Mouse (Mus musculus) midbrain, embryonic 14.5 days (tissue): ENCODE measurements around the gene Lrch1. TPM values are rescaled to one million over a fixed set of nuclear protein-coding genes. Genes with fewer than 3 reads are reported as not detected.

ENCODE experiments used
- ATAC-seq: fragments of 200-750 bp; cut with Nextera tagmentation; 2 replicates; pipeline ENCODE4 v1.8.0; 2017; ENCODE audit warnings: moderate number of reproducible peaks, moderate library complexity; ENCODE audit not compliant: low FRiP score, low TSS enrichment
- DNase-seq: peaks from one replicate; pipeline ENCODE4 v3.0.0-alpha.2; 2015
- H3K27ac ChIP-seq: fragments of 300-500 bp; sonication (generic); replicated peaks from 2 replicates; pipeline ENCODE4 v1.5.1; 2014; ENCODE audit warnings: mild to moderate bottlenecking, low read depth, low read length, moderate library complexity
- H3K27me3 ChIP-seq: fragments of 300-500 bp; sonication (generic); 2 replicates; pipeline ENCODE4 v1.6.1; 2014; ENCODE audit warnings: low read length, control low read depth, mixed read lengths; ENCODE audit not compliant: control insufficient read depth, insufficient read depth
- H3K36me3 ChIP-seq: fragments of 300-500 bp; sonication (generic); 2 replicates; pipeline ENCODE4 v1.6.1; 2014; ENCODE audit warnings: low read length, control low read depth; ENCODE audit not compliant: control insufficient read depth, insufficient read depth
- H3K4me1 ChIP-seq: fragments of 300-500 bp; sonication (generic); 2 replicates; pipeline ENCODE4 v1.6.1; 2014; ENCODE audit warnings: mild to moderate bottlenecking, antibody characterized with exemption, low read length, control low read depth; ENCODE audit not compliant: control insufficient read depth, insufficient read depth
- H3K4me2 ChIP-seq: fragments of 300-500 bp; sonication (generic); 2 replicates; pipeline ENCODE4 v1.6.1; 2014; ENCODE audit warnings: mild to moderate bottlenecking, low read length, moderate library complexity
- H3K4me3 ChIP-seq: fragments of 300-500 bp; sonication (generic); replicated peaks from 2 replicates; pipeline ENCODE4 v1.5.1; 2014; ENCODE audit warnings: low read depth, low read length
- H3K9ac ChIP-seq: fragments of 300-500 bp; sonication (generic); replicated peaks from 2 replicates; pipeline ENCODE4 v1.6.1; 2014; ENCODE audit warnings: mild to moderate bottlenecking, low read length, moderate library complexity
- H3K9me3 ChIP-seq: fragments of 300-500 bp; sonication (generic); 2 replicates; pipeline ENCODE4 v1.6.1; 2016; ENCODE audit warnings: low read length, control low read depth, mixed read lengths; ENCODE audit not compliant: control insufficient read depth
- WGBS: fragments of 180-500 bp; shearing (Covaris S2); extraction: QIAGEN DNeasy Blood & Tissue Kit; methylation state at CpG from one replicate; pipeline ENCODE4 v1.1.7; 2014; 5-methylcytosine and 5-hydroxymethylcytosine counted together
- polyA plus RNA-seq: library from polyadenylated mRNA; unstranded; fragments of >200 nt; fragmentation: Nextera tagmentation; extraction: Ambion mirVana; gene quantifications from 2 replicates; pipeline ENCODE4 v1.2.1, GENCODE M21; 2014

Gene Lrch1
- polyA plus RNA-seq, 1 experiment from 2014 or later: 19.4 TPM

GRCm38 (mm10) chr14:74848224-74848623 is 99.5 kb downstream of the Lrch1 start:
- WGBS: 94% methylated on average over 5 of the region's 5 CpGs
- DNase-seq: no peak

GRCm38 (mm10) chr14:74847311-74848133 is 100.2 kb downstream of the Lrch1 start:
- Histone ChIP-seq H3K4me3 (no peak overlapping the region), H3K9me3 (no peaks in the 10 kb centered on the region), H3K27me3 (no peaks in the 10 kb centered on the region), H3K4me1 (peaks cover 10% of the 10 kb centered on the region), H3K36me3 (no peaks in the 10 kb centered on the region), H3K4me2 (no peak overlapping the region), H3K9ac (no peak overlapping the region; the same call in 1 of the 2 replicates), H3K27ac (0 out of 2 replicates have a peak overlapping the region, but pooled peaks have one; percentile 52)
- DNase-seq: no peak
- ATAC-seq: no peak
- 77% methylated on average over 14 of the region's 14 CpGs for WGBS

More at GRCm38 (mm10) chr14:74848224-74848623, 99.5 kb downstream of the Lrch1 start:
- ATAC-seq: no peak
- no peak overlapping the region for H3K4me2 ChIP-seq
- H3K4me3 ChIP-seq: no peak overlapping the region
- no peaks in the 10 kb centered on the region for H3K36me3 ChIP-seq
- peaks cover 10% of the 10 kb centered on the region for H3K4me1 ChIP-seq
- H3K27me3 ChIP-seq: no peaks in the 10 kb centered on the region
- H3K27ac ChIP-seq: no peak overlapping the region
- H3K9ac ChIP-seq: no peak overlapping the region
- H3K9me3 ChIP-seq: no peaks in the 10 kb centered on the region

- H3K4me2 ChIP-seq: no peak overlapping the region
- peaks cover 4% of the 10 kb centered on the region for H3K4me1 ChIP-seq
- no peak overlapping the region for H3K4me3 ChIP-seq
- no peak overlapping the region; the same call in 1 of the 2 replicates for H3K9ac ChIP-seq
- ATAC-seq (no peak), DNase-seq (no peak)
- no peaks in the 10 kb centered on the region for H3K9me3 ChIP-seq
- 54% methylated on average over 5 of the region's 5 CpGs for WGBS
- 0 out of 2 replicates have a peak overlapping the region, but pooled peaks have one; percentile 52 for H3K27ac ChIP-seq
- no peaks in the 10 kb centered on the region for H3K27me3 ChIP-seq
- no peaks in the 10 kb centered on the region for H3K36me3 ChIP-seq
Observed at GRCm38 (mm10) chr14:74846668-74847067, 101.0 kb downstream of the Lrch1 start.

DNA sequence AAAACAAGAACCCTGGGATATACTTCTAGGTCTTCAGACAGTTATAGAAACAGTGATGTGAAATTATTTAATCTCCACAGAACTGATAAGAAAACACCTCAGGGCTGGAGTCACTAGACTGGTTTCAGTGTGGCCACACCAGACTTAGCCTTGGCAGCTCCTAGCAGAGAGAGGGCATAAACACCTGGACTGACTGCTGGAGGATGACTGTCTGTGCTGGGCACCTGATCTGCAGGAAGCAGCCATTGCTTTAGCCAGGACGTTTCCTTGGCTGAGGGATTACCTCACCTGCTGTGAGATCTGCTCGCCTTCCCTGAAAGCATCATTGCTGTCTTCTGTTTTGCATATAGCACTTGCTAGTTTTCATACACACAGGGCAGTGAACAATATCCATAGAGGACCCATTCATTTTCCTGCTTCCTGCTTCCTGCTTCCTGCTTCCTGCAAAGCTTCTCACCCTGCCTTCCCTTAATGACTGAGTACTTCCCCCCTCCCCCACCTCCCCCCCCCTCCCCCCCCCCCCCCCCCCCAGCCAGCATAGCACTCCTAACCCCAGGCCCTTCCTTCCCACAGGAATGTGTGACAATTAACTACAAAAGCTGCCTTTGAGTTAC is 101.9 kb downstream of the Lrch1 start:
- H3K4me1 ChIP-seq: peaks cover 2% of the 10 kb centered on the region; the same call in 1 of the 2 replicates
- no peak for DNase-seq
- no peaks in the 10 kb centered on the region for H3K27me3 ChIP-seq
- ATAC-seq: no peak
- H3K4me3 ChIP-seq: no peak overlapping the region
- WGBS: 34% methylated on average over 2 of the region's 2 CpGs
- H3K9me3 ChIP-seq: no peaks in the 10 kb centered on the region
- H3K27ac ChIP-seq: no peak overlapping the region
- no peak overlapping the region for H3K9ac ChIP-seq
- no peak overlapping the region for H3K4me2 ChIP-seq
- no peaks in the 10 kb centered on the region for H3K36me3 ChIP-seq

GRCm38 (mm10) chr14:74841708-74842107 is 106.0 kb downstream of the Lrch1 start:
- DNase-seq (no peak), ATAC-seq (no peak)
- Histone ChIP-seq H3K36me3 (no peaks in the 10 kb centered on the region), H3K4me3 (no peak overlapping the region), H3K4me2 (no peak overlapping the region), H3K9ac (no peak overlapping the region), H3K27ac (no peak overlapping the region), H3K9me3 (no peaks in the 10 kb centered on the region), H3K27me3 (no peaks in the 10 kb centered on the region), H3K4me1 (peaks cover 2% of the 10 kb centered on the region; the same call in 1 of the 2 replicates)
- WGBS: 85% methylated on average over 2 of the region's 2 CpGs

DNA sequence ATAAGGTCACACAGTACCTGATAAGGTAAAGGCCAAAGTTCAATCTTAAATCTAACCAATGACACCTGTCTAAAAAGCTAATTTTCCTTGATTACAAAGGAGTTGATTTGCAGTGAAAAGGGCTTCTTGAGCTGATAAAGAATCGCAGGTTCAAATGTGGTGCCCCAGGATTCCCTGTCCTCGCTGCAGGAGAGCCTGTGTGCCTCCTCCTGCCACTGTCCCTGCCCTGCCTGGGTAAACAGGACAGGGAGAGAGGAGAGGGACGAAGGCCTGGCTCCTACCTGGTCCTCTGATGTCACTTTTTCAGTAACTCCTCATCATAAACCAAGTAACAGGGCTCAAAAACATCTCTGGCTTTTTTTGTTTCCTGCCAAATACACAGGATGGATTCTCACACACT is 106.4 kb downstream of the Lrch1 start:
- 80% methylated on average over 3 of the region's 3 CpGs for WGBS
- Histone ChIP-seq H3K4me1 (peaks cover 2% of the 10 kb centered on the region; the same call in 1 of the 2 replicates), H3K9me3 (no peaks in the 10 kb centered on the region), H3K27me3 (no peaks in the 10 kb centered on the region), H3K27ac (no peak overlapping the region), H3K4me2 (no peak overlapping the region), H3K36me3 (no peaks in the 10 kb centered on the region), H3K9ac (no peak overlapping the region), H3K4me3 (no peak overlapping the region)
- ATAC-seq: no peak
- no peak for DNase-seq

DNA sequence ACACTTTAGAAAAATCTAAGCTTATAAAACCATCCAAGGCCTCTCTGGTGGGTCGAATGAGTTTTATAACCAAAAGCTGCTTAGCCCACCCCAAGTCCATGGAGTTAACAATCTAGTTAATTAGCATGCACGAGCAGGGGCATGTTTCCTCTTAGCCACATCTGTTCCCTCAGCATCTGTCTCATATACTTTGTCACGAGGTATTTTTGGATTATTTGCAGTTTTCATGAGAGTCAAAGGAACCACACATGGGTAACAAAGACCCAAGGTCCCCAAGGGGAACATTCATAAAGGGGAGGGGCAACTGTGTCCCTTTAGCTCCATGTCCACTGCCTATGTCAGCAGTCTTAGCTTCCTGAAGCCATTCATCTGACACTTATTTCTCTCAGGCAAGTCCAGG is 106.9 kb downstream of the Lrch1 start:
- no peaks in the 10 kb centered on the region for H3K27me3 ChIP-seq
- H3K4me3 ChIP-seq: no peak overlapping the region
- H3K36me3 ChIP-seq: no peaks in the 10 kb centered on the region
- H3K9ac ChIP-seq: no peak overlapping the region
- H3K4me2 ChIP-seq: no peak overlapping the region
- H3K27ac ChIP-seq: no peak overlapping the region
- no peak for ATAC-seq
- no peaks in the 10 kb centered on the region for H3K9me3 ChIP-seq
- DNase-seq: no peak
- H3K4me1 ChIP-seq: peaks cover 2% of the 10 kb centered on the region; the same call in 1 of the 2 replicates
- 56% methylated on average over 3 of the region's 3 CpGs for WGBS

DNA sequence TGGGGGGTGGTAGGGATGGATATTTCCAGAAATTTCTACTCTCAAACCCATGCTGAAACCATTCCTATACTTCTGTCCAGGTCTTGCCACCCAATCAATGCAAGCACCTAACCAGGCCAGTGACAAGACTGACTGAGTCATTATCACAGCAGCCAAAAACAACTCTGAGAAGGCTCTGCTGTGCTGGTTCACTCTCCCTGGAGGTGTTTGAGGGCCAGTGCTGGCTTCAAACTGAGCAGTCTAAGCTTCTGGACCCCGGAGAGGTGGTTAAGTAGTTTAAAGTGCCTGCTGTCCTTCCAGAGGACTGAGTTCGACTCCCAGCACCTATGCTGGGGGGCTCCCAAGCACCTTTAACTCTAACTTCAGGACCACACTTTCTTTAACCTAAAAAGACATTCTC is 107.3 kb downstream of the Lrch1 start:
- Histone ChIP-seq H3K9me3 (no peaks in the 10 kb centered on the region), H3K27ac (no peak overlapping the region), H3K4me3 (no peak overlapping the region), H3K4me2 (no peak overlapping the region), H3K9ac (no peak overlapping the region), H3K27me3 (no peaks in the 10 kb centered on the region), H3K36me3 (no peaks in the 10 kb centered on the region), H3K4me1 (no peaks in the 10 kb centered on the region)
- ATAC-seq (no peak), DNase-seq (no peak)
- WGBS: 90% methylated on average over 2 of the region's 2 CpGs
